Mouse (Mus musculus) G1E (cell line): Measurements from ENCODE around the gene Ndufs7.

Source experiments
- CTCF ChIP-seq: IDR thresholded peaks from 2 replicates; pipeline ENCODE4 v1.5.1; 2012; ENCODE audit warnings: low read depth, low read length, inconsistent platforms, mixed read lengths
- GATA1 ChIP-seq: IDR thresholded peaks from 2 replicates; pipeline ENCODE4 v1.6.1; 2012; ENCODE audit warnings: borderline replicate concordance, low read length, inconsistent platforms, mixed read lengths
- GATA2 ChIP-seq: IDR thresholded peaks from 2 replicates; pipeline ENCODE4 v1.6.1; 2012; ENCODE audit warnings: low read depth, low read length, inconsistent platforms, borderline replicate concordance
- POLR2AphosphoS5 ChIP-seq: IDR thresholded peaks from 2 replicates; pipeline ENCODE4 v1.6.1; 2012; ENCODE audit warnings: low read depth, low read length, inconsistent platforms; ENCODE audit not compliant: insufficient replicate concordance
- TAL1 ChIP-seq: conservative IDR thresholded peaks from 2 replicates; pipeline ENCODE4 v1.6.1; 2012; ENCODE audit warnings: low read depth, low read length, inconsistent platforms, mixed read lengths

- TF ChIP-seq TAL1: no peak
- no peak for TF ChIP-seq CTCF
- TF ChIP-seq POLR2AphosphoS5: no peak
- TF ChIP-seq GATA1: no peak
- no peak for TF ChIP-seq GATA2
Measured at GRCm38 (mm10) chr10:80257936-80258335, 9.0 kb downstream of the Ndufs7 start.
